Mouse (Mus musculus) retina, adult 2 months (tissue): Measurements from ENCODE around the gene Tchhl1.

Source experiments
- DNase-seq: peaks from one replicate; pipeline ENCODE4 v3.0.0-alpha.2; 2012; ENCODE audit warnings: low read depth, low spot score

Gene Tchhl1

GRCm38 (mm10) chr3:93504536-93505189 lies 36.1 kb downstream of the Tchhl1 start:
- DNase-seq: no peak

GRCm38 (mm10) chr3:93505960-93506863 lies 37.7 kb downstream of the Tchhl1 start:
- no peak for DNase-seq

DNA sequence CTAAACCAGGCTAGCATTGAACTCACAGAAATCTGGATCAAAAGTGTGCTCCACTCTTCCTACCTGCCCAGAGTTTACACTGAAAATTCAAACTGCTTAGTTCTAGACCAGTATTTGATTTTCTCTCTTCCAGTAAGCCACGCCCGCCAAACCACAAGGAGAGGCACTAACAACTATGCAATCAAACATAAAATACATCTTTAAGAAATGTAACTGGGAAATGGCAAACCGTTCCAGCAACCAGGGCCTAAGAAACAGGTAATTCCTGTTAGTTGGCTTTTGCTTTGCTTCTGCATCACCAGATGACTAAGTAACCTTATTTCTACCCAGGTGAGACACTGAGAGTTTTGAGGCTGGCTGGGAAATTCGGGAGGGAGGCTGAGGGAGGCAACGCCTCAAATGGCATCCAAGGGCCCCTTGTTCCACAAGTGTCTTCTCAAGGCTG lies 38.3 kb downstream of the Tchhl1 start:
- DNase-seq: no peak

DNA sequence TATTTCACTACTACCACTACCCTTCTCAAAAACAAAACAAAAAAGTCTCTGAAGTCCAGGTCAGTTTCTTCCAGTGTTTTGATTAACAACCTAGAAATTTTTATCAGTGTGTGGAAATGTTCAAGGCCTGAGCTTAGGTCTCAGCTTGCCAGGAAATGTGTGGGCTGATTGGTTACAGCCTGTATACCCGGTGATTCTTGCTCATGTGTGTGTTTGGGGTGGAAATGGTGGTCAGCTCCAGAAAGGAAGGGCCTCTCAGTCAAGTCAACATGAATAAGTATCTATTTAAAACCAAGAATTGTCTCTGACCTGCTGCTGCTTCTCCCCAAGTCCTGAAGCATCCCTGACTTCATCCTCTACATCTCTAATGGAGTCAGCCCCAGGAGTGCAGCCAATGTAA lies 40.7 kb downstream of the Tchhl1 start:
- no peak for DNase-seq

DNA sequence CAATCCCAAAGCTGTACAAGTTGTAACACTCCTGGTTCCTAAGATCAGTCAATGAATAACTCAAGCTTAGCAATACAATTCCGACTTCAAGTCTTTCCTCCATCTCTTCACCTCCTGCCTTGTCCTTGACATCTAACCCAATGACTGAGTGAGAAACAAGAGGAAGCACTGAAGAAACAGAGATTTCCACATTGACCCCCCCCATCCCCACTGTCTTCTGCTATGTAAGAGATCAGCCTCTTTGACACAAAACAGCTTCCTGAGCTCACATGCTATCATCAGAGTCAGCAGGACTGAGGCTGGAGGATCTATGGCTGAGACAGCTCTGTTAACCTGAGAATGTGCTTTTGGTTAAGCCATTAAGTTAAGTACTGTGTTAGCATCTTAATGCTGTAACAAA lies 42.5 kb downstream of the Tchhl1 start:
- no peak for DNase-seq

- DNase-seq: no peak
These were observed 43.2 kb downstream of the Tchhl1 start for GRCm38 (mm10) chr3:93511801-93512200.

- no peak for DNase-seq
These were observed 44.0 kb downstream of the Tchhl1 start for GRCm38 (mm10) chr3:93512386-93513101.

- no peak for DNase-seq
These were observed 46.1 kb downstream of the Tchhl1 start for GRCm38 (mm10) chr3:93514628-93515027.

DNA sequence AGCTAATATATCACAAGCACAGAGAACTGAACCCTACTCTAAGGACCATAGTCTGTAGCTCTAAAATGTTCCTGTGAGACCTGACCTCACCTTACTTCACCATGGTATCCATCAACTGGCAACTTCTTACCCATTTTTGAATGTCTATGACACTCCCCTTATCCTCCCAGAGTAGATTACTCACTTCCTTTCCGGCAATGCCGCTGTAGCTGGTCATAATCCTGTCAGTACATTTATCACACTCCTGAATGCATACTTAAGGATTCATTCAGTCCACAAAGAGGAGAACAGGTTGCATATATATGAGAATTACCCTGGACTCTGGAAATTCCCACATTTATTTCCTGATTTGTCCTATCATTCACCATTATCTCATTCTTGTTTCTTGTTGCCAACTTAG lies 48.8 kb downstream of the Tchhl1 start:
- DNase-seq: no peak

DNA sequence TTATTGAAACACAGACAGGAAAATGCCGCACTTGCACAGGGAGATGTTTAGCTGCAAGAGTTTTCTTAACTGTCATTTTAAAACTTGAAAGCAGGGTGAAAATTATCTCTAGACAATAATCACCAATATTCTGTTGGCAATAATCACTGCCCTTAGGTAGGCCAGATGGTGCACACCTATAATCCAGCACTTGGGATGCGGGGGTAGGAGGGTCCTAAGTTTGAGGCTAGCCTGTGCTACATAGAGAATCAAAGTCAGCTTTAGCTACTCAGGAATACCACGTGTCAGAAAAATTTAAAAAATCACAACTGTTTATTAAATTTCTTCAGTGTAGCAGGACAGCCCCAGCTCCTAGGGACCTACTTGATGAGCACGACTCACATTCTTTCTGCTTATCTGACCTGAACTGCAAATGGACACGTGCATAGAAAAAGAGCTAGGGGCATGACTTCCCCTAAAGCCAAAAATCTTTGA lies 51.3 kb downstream of the Tchhl1 start:
- DNase-seq: no peak

DNA sequence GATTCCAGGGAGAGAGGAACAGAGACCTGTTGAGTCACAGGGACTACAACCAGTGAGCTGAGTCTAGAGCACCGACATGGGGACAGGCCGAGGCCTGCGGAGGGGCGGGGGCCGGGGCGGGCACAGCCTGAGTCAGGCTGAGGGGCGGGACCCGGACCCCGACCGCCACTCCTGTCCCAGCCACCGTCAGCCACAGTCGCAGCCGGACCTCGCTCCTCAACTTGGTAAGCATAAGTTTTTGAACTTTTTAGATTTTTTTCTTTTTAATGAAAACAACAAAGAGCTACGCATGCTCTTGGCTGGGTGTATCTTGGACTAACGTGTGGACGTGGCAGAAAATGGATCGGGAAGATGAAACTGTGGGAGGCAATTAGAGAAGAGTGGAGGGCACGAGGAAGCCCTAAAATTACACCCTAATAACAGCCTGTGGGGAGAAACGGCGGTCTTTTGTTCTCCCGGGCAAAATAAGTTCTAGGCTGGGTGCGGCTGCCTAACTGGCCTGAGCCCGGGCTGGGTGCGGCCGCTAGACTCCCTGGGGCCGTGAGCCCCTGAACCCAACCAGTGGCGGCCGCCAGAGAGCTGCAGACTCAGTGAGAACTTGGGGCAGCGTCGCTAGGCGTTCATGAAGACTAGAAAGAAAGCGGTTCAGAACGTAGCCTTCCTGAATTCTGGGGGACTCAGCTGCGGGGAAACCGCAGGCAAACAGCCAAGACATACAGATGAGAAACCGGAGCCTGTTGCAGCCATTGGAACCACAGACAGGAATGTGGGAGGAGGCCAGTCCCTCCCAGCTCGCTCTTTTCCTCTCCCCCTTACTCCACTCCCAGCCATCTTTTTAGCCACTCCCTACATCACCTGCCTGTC lies 52.0 kb downstream of the Tchhl1 start, which contains the start of gene S100a11:
Gene S100a11, plus strand, starts transcription at position 159 of the 864 bp plus-strand sequence.
- no peak for DNase-seq
